In genomic region chr2:75985124-75985523, GRCm38 (mm10) we compare ENCODE assay signal across 9 mouse cellular contexts. TPM values are rescaled to one million over a fixed set of nuclear protein-coding genes. Genes with fewer than 3 reads are reported as not detected.
DNase-seq lines count a peak whose midpoint lies in the region; ATAC-seq lines count a peak whose summit lies in the region.
"Had no signal": no experiment of that assay in that cellular context is flagged by ENCODE, and none has a peak within 500 bp of the region (broad histone marks: within the 10 kb centered on the region; RNA-seq: fewer than 3 reads in every experiment).

No protein-coding gene starts in this region.

- 2% methylated on average over 2 of the region's 2 CpGs for WGBS in forebrain, embryonic 14.5 days
- WGBS in intestine, embryonic 14.5 days, result 0% methylated on average over 2 of the region's 2 CpGs

- DNase-seq in adrenal gland, adult 2 months, result peak; percentile 46
- DNase-seq in adrenal gland, postnatal 4 days (ENCODE audit: low spot score in 2 of 2), result no peak
- DNase-seq in c-Kit-positive CD71-negative TER-119-negative erythroid progenitor cells, embryonic 14.5 days (ENCODE audit: low read depth), result peak; percentile 53
- DNase-seq in forebrain, embryonic 14.5 days (ENCODE audit: low spot score), result peak; percentile 92
- no peak for DNase-seq in intestine, embryonic 14.5 days (ENCODE audit: low spot score)
- DNase-seq in left cerebral cortex, adult 9 months (ENCODE audit: low spot score in 2 of 2), result peak; percentile 46 to 76
- peak; percentile 83 for DNase-seq in mesoderm, embryonic 11.5 days (ENCODE audit: low read depth, low spot score)
- DNase-seq in right cerebral cortex, postnatal 36 days (ENCODE audit: low spot score in 2 of 2), result peak; percentile 52 to 72

- no peak overlapping the region for H3K4me3 ChIP-seq in forebrain, embryonic 14.5 days (ENCODE audit: low read depth, low read length)
- H3K4me3 ChIP-seq in intestine, embryonic 14.5 days (ENCODE audit: low read depth, low read length), result no peak overlapping the region
- H3K4me3 ChIP-seq: limb, embryonic 15.5 days had no signal

- H3K9ac ChIP-seq in forebrain, embryonic 14.5 days (ENCODE audit: low read length), result no peak overlapping the region
- H3K9ac ChIP-seq in intestine, embryonic 14.5 days (ENCODE audit: low read length), result no peak overlapping the region
- H3K9ac ChIP-seq: limb, embryonic 15.5 days had no signal

- ATAC-seq in forebrain, embryonic 14.5 days, result peak; percentile 65
- peak; percentile 72 for ATAC-seq in intestine, embryonic 14.5 days (replicated peaks; ENCODE audit: low FRiP score, low TSS enrichment, low read depth)

- H3K4me1 ChIP-seq in forebrain, embryonic 14.5 days (ENCODE audit: control insufficient read depth, insufficient read depth, low read length), result peaks cover 17% of the 10 kb centered on the region; the same call in 1 of the 2 replicates
- H3K4me1 ChIP-seq in intestine, embryonic 14.5 days (replicated peaks; ENCODE audit: control insufficient read depth, insufficient read depth, low read length), result peaks cover 28% of the 10 kb centered on the region

- no peak overlapping the region for H3K27ac ChIP-seq in forebrain, embryonic 14.5 days (ENCODE audit: low read depth, low read length)
- peak overlapping the region; percentile 16; the same call in 1 of the 2 replicates for H3K27ac ChIP-seq in intestine, embryonic 14.5 days (ENCODE audit: low read depth)
- H3K27ac ChIP-seq: limb, embryonic 15.5 days had no signal

- no peaks in the 10 kb centered on the region for H3K27me3 ChIP-seq in forebrain, embryonic 14.5 days (replicated peaks; ENCODE audit: control insufficient read depth, insufficient read depth, low read length)
- H3K27me3 ChIP-seq in intestine, embryonic 14.5 days (replicated peaks; ENCODE audit: control insufficient read depth, insufficient read depth, low read length), result no peaks in the 10 kb centered on the region
- H3K27me3 ChIP-seq: limb, embryonic 15.5 days had no signal

- H3K36me3 ChIP-seq in forebrain, embryonic 14.5 days (ENCODE audit: control insufficient read depth, insufficient read depth, low read length), result no peaks in the 10 kb centered on the region
- no peaks in the 10 kb centered on the region for H3K36me3 ChIP-seq in intestine, embryonic 14.5 days (ENCODE audit: control insufficient read depth, insufficient read depth, low read length)
- H3K36me3 ChIP-seq: limb, embryonic 15.5 days had no signal

- H3K9me3 ChIP-seq in forebrain, embryonic 14.5 days (replicated peaks; ENCODE audit: control insufficient read depth, low read length), result no peaks in the 10 kb centered on the region
- H3K9me3 ChIP-seq in intestine, embryonic 14.5 days (ENCODE audit: control insufficient read depth, low read length), result 0 out of 2 replicates have a peak, but pooled peaks cover 2% of the 10 kb centered on the region
- H3K9me3 ChIP-seq: limb, embryonic 15.5 days had no signal

- no peak overlapping the region for H3K4me2 ChIP-seq in forebrain, embryonic 14.5 days (ENCODE audit: low read length)
- H3K4me2 ChIP-seq in intestine, embryonic 14.5 days (ENCODE audit: low read length), result no peak overlapping the region
- H3K4me2 ChIP-seq: limb, embryonic 15.5 days had no signal

RNA-seq across cellular contexts. Expression of gene Ttc30a1, which starts 3.4 kb away (rescaled TPM):
- total RNA-seq in adrenal gland, adult 2 months (2021), result 1 to 10 TPM; 1.8 to 4.1 TPM
- 3.1 and 3.4 TPM in 2 replicates for polyA plus RNA-seq in adrenal gland, adult 2 months (2012; rRNA removed)
- 1 to 10 TPM; 4.1 to 4.2 TPM for total RNA-seq in adrenal gland, postnatal 4 days (2021)
- polyA plus RNA-seq in forebrain, embryonic 14.5 days (2014; fragmentation: Nextera tagmentation; extraction: Ambion mirVana), result 8.8 and 10.4 TPM in 2 replicates
- 6.5 and 7.8 TPM in 2 replicates for polyA plus RNA-seq in intestine, embryonic 14.5 days (2014; fragmentation: Nextera tagmentation; extraction: Ambion mirVana)

RNA-seq across cellular contexts. Expression of gene Ttc30a2, which starts 7.2 kb away (rescaled TPM):
- total RNA-seq in adrenal gland, adult 2 months (2021), result under 1 TPM; 0.23 to 0.62 TPM
- polyA plus RNA-seq in adrenal gland, adult 2 months (2012; rRNA removed), result 0.38 and 0.49 TPM in 2 replicates
- under 1 TPM; 0.59 to 0.87 TPM for total RNA-seq in adrenal gland, postnatal 4 days (2021)
- polyA plus RNA-seq in forebrain, embryonic 14.5 days (2014; fragmentation: Nextera tagmentation; extraction: Ambion mirVana), result 0.90 and 1.6 TPM in 2 replicates
- polyA plus RNA-seq in intestine, embryonic 14.5 days (2014; fragmentation: Nextera tagmentation; extraction: Ambion mirVana), result 0.44 and 0.51 TPM in 2 replicates

RNA-seq across cellular contexts. Expression of gene Ttc30b, which starts 46.7 kb away (rescaled TPM):
- 10 to 100 TPM; 12.5 to 25.3 TPM for total RNA-seq in adrenal gland, adult 2 months (2021)
- polyA plus RNA-seq in adrenal gland, adult 2 months (2012; rRNA removed), result 27.4 and 28.6 TPM in 2 replicates
- total RNA-seq in adrenal gland, postnatal 4 days (2021), result 10 to 100 TPM; 20.2 to 21.0 TPM
- polyA plus RNA-seq in forebrain, embryonic 14.5 days (2014; fragmentation: Nextera tagmentation; extraction: Ambion mirVana), result 20.8 and 21.6 TPM in 2 replicates
- polyA plus RNA-seq in intestine, embryonic 14.5 days (2014; fragmentation: Nextera tagmentation; extraction: Ambion mirVana), result 8.0 and 9.3 TPM in 2 replicates

Comparison
In these comparisons a context has a peak if more than half of its experiments do, and no peak if none do; other contexts are left out.
1. DNase-seq: peak in adrenal gland, adult 2 months (single experiment), c-Kit-positive CD71-negative TER-119-negative erythroid progenitor cells, embryonic 14.5 days (single experiment), forebrain, embryonic 14.5 days (single experiment), left cerebral cortex, adult 9 months (2 of 2), mesoderm, embryonic 11.5 days (single experiment) and right cerebral cortex, postnatal 36 days (2 of 2); none in adrenal gland, postnatal 4 days (0 of 2) and intestine, embryonic 14.5 days (single experiment).